Mouse (Mus musculus): ENCODE measurements around the gene Cpt1b. TPM values are rescaled to one million over a fixed set of nuclear protein-coding genes. Genes with fewer than 3 reads are reported as not detected.

The Cpt1b gene
- total RNA-seq, 1 experiment from 2014 or later = 6.3 TPM

Other genes with a start within 250 kb of the Cpt1b start
- 15.7 and 18.9 TPM in 2 replicates for gene Plxnb2, start 245.1 kb downstream of the Cpt1b start, total RNA-seq (2017)
- gene Dennd6b, start 229.4 kb downstream of the Cpt1b start, total RNA-seq (2017) = 14.3 and 14.5 TPM in 2 replicates
- 40.1 and 41.9 TPM in 2 replicates for gene Ppp6r2, start 214.3 kb downstream of the Cpt1b start, total RNA-seq (2017)
- 116 and 134 TPM in 2 replicates for gene Sbf1, start 110.6 kb downstream of the Cpt1b start, total RNA-seq (2017)
- not detected in 2 replicates for gene Adm2, start 103.1 kb downstream of the Cpt1b start, total RNA-seq (2017)
- gene Miox, start 91.5 kb downstream of the Cpt1b start, total RNA-seq (2017) = not detected in 2 replicates
- 30.7 and 41.3 TPM in 2 replicates for gene Lmf2, start 70.2 kb downstream of the Cpt1b start, total RNA-seq (2017)
- 75.0 and 93.6 TPM in 2 replicates for gene Ncaph2, start 70.1 kb downstream of the Cpt1b start, total RNA-seq (2017)
- gene Sco2, start 52.0 kb downstream of the Cpt1b start, total RNA-seq (2017) = 5.4 and 7.2 TPM in 2 replicates
- gene Tymp, start 48.8 kb downstream of the Cpt1b start, total RNA-seq (2017) = 0.23 and 0.86 TPM in 2 replicates
- gene Odf3b, start 46.6 kb downstream of the Cpt1b start, total RNA-seq (2017) = not detected in 2 replicates
- gene Klhdc7b, start 40.9 kb downstream of the Cpt1b start, total RNA-seq (2017) = not detected in 2 replicates
- gene Syce3, start 15.4 kb downstream of the Cpt1b start, total RNA-seq (2017) = not detected in 2 replicates
- 32.0 TPM in 2 replicates for gene C730034F03Rik, start 3.7 kb upstream of the Cpt1b start, total RNA-seq (2017)
- gene Gm44502, start 3.8 kb upstream of the Cpt1b start, total RNA-seq (2017) = 1.1 and 1.3 TPM in 2 replicates
- 108 and 124 TPM in 2 replicates for gene Chkb, start 4.0 kb upstream of the Cpt1b start, total RNA-seq (2017)
- gene Mapk8ip2, start 28.1 kb upstream of the Cpt1b start, total RNA-seq (2017) = not detected in 2 replicates
- gene Arsa, start 51.6 kb upstream of the Cpt1b start, total RNA-seq (2017) = 13.3 and 14.2 TPM in 2 replicates
- gene Shank3, start 73.8 kb upstream of the Cpt1b start, total RNA-seq (2017) = 0.37 TPM in 1 of 2 replicates, not detected in the other
- not detected in 2 replicates for gene Acr, start 142.5 kb upstream of the Cpt1b start, total RNA-seq (2017)
- gene Rabl2, start 166.1 kb upstream of the Cpt1b start, total RNA-seq (2017) = 1.7 TPM in 1 of 2 replicates, not detected in the other